Mouse (Mus musculus) brown adipose tissue, adult 24 weeks (tissue): Measurements from ENCODE around the gene 1700001K19Rik. TPM values are rescaled to one million over a fixed set of nuclear protein-coding genes. Genes with fewer than 3 reads are reported as not detected.
"Not testable (repeated sequence)": the region's sequence is repeated elsewhere in the genome, so short reads cannot be mapped to it uniquely, and the experiment has no call there.

Experiments used
- H3K27ac ChIP-seq: fragments of 200-500 bp; replicated peaks from 2 replicates; pipeline ENCODE4 v1.5.1; 2012; ENCODE audit warnings: low read depth, mild to moderate bottlenecking, low read length
- H3K4me1 ChIP-seq: fragments of 200-500 bp; 2 replicates; pipeline ENCODE4 v1.6.1; 2012; ENCODE audit warnings: low read length, mixed read lengths; ENCODE audit not compliant: control insufficient read depth, insufficient read depth, insufficient read length
- H3K4me3 ChIP-seq: fragments of 200-500 bp; 2 replicates; pipeline ENCODE4 v1.5.1; 2012; ENCODE audit warnings: low read depth, mild to moderate bottlenecking, low read length, moderate library complexity; ENCODE audit not compliant: insufficient read depth
- polyA plus RNA-seq: library from polyadenylated mRNA; stranded (reverse); fragments of >200 nt; gene quantifications from 2 replicates; pipeline ENCODE4 v1.2.4, GENCODE M21; 2012; ENCODE audit not compliant: missing spikeins, insufficient read depth, insufficient read length

1700001K19Rik gene
- polyA plus RNA-seq, 1 experiment: not detected

GRCm38 (mm10) chr12:110700730-110701129 lies 18.3 kb upstream of the 1700001K19Rik start:
- peaks cover 2% of the 10 kb centered on the region; the same call in 1 of the 2 replicates for H3K4me1 ChIP-seq
- H3K27ac ChIP-seq: no peak overlapping the region
- H3K4me3 ChIP-seq: no peak overlapping the region

- Histone ChIP-seq H3K4me1 (peaks cover 2% of the 10 kb centered on the region; the same call in 1 of the 2 replicates), H3K4me3 (no peak overlapping the region), H3K27ac (no peak overlapping the region)
Measured at GRCm38 (mm10) chr12:110699171-110699547, 16.7 kb upstream of the 1700001K19Rik start.

- Histone ChIP-seq H3K27ac (no peak overlapping the region), H3K4me1 (peaks cover 2% of the 10 kb centered on the region; the same call in 1 of the 2 replicates), H3K4me3 (no peak overlapping the region)
Measured at GRCm38 (mm10) chr12:110698523-110699170, 16.2 kb upstream of the 1700001K19Rik start.

DNA sequence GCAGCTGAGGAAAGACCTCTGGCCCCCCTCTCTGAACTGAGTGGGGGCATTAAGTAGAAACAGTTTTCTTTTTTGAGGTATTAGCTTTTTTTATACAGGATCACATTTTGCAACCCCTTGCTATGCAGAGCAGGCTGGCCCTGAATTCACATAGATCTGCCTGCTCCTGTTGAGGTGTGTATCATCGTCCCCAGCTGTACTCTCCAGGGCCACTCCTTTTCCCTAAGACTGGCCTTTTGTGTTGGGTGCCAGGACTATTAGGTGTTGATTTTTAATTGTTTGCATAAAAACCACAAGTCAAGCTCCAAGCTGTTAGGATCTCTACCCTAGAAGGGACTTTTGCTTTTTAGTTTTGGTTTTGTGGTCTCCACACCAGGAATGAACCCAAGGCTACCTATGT lies 15.7 kb upstream of the 1700001K19Rik start:
- H3K27ac ChIP-seq: no peak overlapping the region
- H3K4me1 ChIP-seq: peaks cover 2% of the 10 kb centered on the region; the same call in 1 of the 2 replicates
- H3K4me3 ChIP-seq: no peak overlapping the region

DNA sequence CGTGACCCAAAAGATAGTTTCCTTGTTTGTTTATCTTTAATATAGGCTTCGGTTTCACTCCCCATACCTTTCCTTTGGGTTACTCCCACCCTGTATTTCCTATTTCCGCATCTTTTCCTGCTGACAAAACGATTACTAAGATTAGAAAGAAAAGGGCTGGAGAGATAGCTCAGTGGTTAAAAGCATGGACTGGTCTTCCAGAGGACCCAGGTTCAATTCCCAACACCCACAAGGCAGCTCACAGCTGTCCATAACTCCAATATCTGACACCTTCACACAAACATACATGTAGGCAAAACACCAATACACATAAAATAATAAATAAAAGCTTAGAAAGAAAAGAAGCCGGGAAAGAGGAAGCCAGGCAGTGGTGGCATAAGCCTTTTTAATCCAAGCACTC lies 15.0 kb upstream of the 1700001K19Rik start:
- no peak overlapping the region for H3K4me3 ChIP-seq
- peaks cover 2% of the 10 kb centered on the region; the same call in 1 of the 2 replicates for H3K4me1 ChIP-seq
- H3K27ac ChIP-seq: no peak overlapping the region

DNA sequence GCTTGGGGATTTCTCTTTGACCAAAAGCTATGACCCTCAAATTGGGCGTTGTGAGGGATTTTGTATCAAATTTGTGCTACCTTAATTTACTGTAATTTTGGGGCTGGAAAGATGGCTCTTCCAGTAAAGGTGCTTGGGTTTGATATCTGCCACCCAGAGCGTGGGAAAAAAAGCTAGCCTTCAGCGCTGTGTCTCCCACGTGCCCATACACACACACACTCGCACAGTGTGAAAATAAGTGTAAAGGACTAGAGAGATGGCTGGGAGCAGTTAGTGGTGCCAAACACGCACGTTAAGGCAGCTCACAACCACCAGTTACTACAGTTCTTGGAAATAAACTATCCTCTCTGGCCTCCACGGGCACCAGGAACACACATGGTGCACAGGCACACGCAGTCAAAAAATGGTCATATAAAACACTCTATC lies 14.6 kb upstream of the 1700001K19Rik start:
- Histone ChIP-seq H3K27ac (peak overlapping the region; percentile 63), H3K4me1 (peaks cover 2% of the 10 kb centered on the region; the same call in 1 of the 2 replicates), H3K4me3 (peak overlapping the region; percentile 94)

DNA sequence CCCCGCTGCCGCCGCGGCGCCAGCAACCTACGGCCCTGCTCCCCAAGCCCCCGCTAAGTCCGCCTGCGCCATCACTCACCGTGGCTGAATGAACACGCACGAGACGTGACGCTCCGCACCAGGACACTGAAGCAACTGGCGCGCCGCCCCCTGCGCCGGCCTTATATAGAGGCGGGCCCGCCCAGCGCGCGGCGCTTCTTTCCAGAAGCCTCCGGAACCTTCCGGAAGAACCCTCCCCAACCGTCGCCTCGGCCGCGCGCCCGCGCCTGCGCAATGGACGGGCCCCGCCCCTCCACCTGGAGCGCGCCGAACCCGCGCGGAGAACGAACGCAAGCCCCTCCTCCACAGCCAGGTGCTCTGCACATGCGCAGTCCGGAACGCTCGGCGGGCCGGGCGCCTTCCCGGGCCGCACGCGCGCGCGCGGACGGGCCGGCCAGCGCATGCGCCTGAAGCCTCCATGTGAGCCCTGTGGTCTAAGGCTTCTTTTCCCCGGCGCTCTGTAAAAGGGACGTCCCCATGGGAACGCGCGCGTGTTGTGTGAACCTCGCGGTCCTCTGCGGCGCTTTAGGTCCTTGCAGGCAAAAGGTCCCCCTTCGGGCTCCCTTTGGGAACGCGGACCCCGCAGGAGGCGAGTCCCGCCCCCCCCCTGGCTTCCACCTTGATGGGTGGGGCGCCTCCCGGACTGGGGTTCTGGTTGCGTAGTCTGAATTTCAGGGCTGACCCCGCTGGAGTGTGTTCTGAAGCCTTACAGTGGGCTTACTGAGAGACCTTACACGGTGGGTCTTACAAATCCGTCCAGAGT lies 14.0 kb upstream of the 1700001K19Rik start:
- peak overlapping the region; percentile 94 for H3K4me3 ChIP-seq

DNA sequence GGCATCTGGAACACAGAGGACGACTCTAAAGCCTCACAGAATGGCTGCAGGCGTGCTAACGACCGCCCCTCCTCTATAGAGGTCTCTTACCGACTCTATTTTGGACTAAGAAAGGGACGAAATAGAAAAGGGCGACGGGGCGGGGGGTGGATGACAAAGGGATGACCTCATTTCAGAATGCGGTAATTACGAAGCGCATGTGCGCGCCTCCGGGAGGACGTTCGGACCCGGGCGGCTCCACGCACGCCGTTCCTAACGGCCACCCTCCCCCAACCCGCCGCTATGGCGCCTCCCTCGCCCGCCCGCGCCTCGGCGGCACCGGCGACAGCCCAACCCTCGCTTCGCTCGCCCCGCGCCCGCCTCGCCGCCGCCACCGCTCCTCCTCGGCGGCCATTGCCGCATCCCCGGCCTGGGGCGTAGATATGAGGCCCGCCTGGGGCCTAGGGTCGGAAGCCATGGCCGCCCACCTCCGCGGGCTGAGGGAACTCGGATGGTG lies 13.3 kb upstream of the 1700001K19Rik start:
- Histone ChIP-seq H3K4me3 (peak overlapping the region; percentile 94), H3K27ac (peak overlapping the region; percentile 90), H3K4me1 (peaks cover 2% of the 10 kb centered on the region; the same call in 1 of the 2 replicates)

More for the DNA sequence above, 14.0 kb upstream of the 1700001K19Rik start:
- Histone ChIP-seq H3K4me1 (peaks cover 2% of the 10 kb centered on the region; the same call in 1 of the 2 replicates), H3K27ac (peak overlapping the region; percentile 90)

- not testable (repeated sequence) for H3K4me1 ChIP-seq, H3K27ac ChIP-seq, H3K4me3 ChIP-seq
Measured at GRCm38 (mm10) chr12:110693378-110693777, 11.0 kb upstream of the 1700001K19Rik start.

DNA sequence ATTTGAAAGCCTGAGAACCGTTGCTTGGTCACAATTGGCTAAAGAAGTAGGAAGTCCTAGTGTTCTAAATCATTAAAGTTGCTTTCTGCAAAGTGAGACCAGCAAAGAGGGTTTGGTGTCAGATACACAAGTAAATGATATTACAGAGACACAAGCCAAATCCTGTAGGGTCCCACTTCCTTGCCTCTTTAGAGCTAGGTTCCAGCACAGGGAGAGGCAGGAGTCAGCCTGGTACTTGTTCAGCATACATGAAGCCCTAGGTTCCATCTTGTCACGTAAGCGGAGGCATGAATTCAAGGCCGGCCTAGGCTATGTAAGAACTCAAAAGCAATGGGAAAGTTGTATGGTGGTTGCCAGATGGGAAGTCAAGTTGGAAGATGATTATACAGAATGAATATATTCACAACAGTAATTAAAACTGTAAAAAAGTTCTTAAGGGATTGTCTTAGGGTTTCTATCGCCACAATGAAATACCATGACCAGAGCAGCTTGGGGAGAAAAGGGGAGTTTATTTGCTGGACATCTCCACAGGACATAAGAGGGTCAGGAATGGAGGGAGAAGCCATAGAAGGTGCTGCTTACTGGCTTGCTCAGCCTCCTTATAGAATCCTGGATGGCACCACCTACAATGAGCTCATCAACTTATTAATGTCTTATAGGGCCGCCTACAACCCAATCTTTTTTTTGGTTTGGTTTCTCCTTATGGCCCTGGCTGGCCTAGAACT lies 7.7 kb upstream of the 1700001K19Rik start:
- Histone ChIP-seq H3K4me3 (no peak overlapping the region), H3K4me1 (peaks cover 7% of the 10 kb centered on the region), H3K27ac (no peak overlapping the region)

- H3K27ac ChIP-seq, H3K4me3 ChIP-seq, H3K4me1 ChIP-seq: not testable (repeated sequence)
Measured at GRCm38 (mm10) chr12:110688921-110689320, 6.5 kb upstream of the 1700001K19Rik start.

DNA sequence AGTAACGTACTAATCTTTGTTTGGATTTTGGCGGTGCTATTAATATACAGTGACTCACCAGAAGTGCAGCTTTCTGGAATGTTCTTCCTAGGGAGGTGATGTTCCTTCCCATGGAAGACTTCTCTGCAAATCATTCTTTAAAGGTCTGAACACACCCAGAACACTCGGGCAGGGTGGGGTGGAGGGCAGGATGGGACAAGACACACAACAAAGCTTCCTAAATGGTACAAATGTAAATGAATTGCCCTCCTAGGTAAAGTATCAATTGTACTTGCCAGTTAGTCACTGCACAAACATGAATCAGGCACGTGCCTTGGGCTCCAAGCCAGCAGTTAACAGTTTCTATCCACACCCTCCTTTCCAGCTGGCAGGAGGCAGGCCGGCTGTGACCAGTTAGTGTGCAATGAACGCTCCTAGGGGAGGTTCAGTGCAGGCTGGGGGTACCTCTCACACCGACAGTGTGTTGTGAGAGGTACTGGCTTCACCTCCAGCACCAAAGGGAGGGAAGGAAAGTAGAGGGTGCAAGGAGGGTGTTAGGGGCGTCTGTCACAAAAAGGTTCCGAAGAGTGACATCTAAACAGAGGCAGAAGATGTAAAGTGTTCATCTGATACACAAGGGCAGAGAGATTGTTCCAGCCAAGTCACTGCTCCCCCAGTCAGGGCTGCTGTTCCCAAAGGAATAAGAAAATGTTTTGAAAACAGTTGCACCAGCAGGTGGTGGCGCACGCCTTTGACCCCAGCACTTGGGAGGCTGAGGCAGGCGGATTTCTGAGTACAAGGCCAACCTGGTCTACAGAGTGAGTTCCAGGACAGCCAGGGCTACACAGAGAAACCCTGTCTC lies 5.7 kb upstream of the 1700001K19Rik start:
- H3K27ac ChIP-seq: peak overlapping the region; percentile 49
- peaks cover 7% of the 10 kb centered on the region for H3K4me1 ChIP-seq
- no peak overlapping the region for H3K4me3 ChIP-seq

GRCm38 (mm10) chr12:110683580-110683979 lies 1.2 kb upstream of the 1700001K19Rik start:
- Histone ChIP-seq H3K27ac (no peak overlapping the region), H3K4me1 (peaks cover 7% of the 10 kb centered on the region), H3K4me3 (no peak overlapping the region)

DNA sequence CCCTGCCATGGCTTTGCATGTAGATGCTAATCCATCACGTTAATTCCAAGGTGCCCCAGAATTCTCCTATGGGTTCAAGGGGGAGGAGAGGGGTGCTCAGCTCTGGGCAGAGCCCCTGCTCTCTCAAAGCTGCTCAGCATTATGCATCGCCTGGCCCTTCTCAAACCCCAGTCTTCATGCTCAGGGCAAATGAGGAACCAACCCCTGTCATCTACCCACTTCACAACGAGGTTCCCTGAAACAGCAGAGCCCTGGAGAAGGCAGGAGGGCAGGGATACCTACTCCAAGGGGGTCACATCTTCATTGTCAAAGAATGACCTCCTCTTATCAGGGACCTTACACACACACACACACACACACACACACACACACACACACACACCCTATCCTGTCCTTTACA lies 541 bp downstream of the 1700001K19Rik start:
- no peak overlapping the region for H3K27ac ChIP-seq

More for the DNA sequence above, 541 bp downstream of the 1700001K19Rik start:
- Histone ChIP-seq H3K4me1 (no peaks in the 10 kb centered on the region; the same call in 1 of the 2 replicates), H3K4me3 (no peak overlapping the region)
